ENCODE assay signal across 31 mouse cellular contexts in genomic region chr2:48768219-48768618, GRCm38 (mm10).
"Had no signal": no experiment of that assay in that cellular context is flagged by ENCODE, and none has a peak within 500 bp of the region (broad histone marks: within the 10 kb centered on the region; RNA-seq: fewer than 3 reads in every experiment).

No protein-coding gene starts in this region.

- H3K4me2 ChIP-seq: heart, embryonic 11.5 days; heart, embryonic 12.5 days; heart, embryonic 13.5 days; heart, embryonic 15.5 days; hindbrain, embryonic 12.5 days; hindbrain, embryonic 13.5 days; hindbrain, embryonic 14.5 days; hindbrain, embryonic 15.5 days; intestine, embryonic 15.5 days; kidney, embryonic 15.5 days had no signal

- ATAC-seq: hindbrain, embryonic 16.5 days; hindbrain, postnatal 0 days; inflammation-experienced regulatory T-cells, adult 6 months; intestine, embryonic 15.5 days; intestine, embryonic 16.5 days; intestine, postnatal 0 days had no signal

- H3K27ac ChIP-seq: heart, embryonic 10.5 days; heart, embryonic 13.5 days; heart, embryonic 15.5 days; hindbrain, embryonic 10.5 days; hindbrain, embryonic 12.5 days; hindbrain, embryonic 13.5 days; hindbrain, embryonic 14.5 days; hindbrain, embryonic 15.5 days; hindbrain, postnatal 0 days; intestine, embryonic 15.5 days; kidney, embryonic 15.5 days; kidney, postnatal 0 days; layer of hippocampus, adult 2 months had no signal

- H3K4me3 ChIP-seq: heart, embryonic 10.5 days; heart, embryonic 12.5 days; heart, embryonic 13.5 days; heart, embryonic 15.5 days; hindbrain, embryonic 10.5 days; hindbrain, embryonic 12.5 days; hindbrain, embryonic 13.5 days; hindbrain, embryonic 15.5 days; intestine, embryonic 15.5 days; kidney, embryonic 15.5 days; layer of hippocampus, adult 2 months had no signal

- H3K9ac ChIP-seq: heart, embryonic 12.5 days; heart, embryonic 13.5 days; heart, embryonic 15.5 days; hindbrain, embryonic 12.5 days; hindbrain, embryonic 13.5 days; hindbrain, embryonic 14.5 days; hindbrain, embryonic 15.5 days; intestine, embryonic 15.5 days; kidney, embryonic 15.5 days had no signal

- H3K36me3 ChIP-seq: heart, embryonic 10.5 days; heart, embryonic 12.5 days; heart, embryonic 13.5 days; heart, embryonic 15.5 days; hindbrain, embryonic 10.5 days; hindbrain, embryonic 12.5 days; hindbrain, embryonic 13.5 days; hindbrain, embryonic 15.5 days; intestine, embryonic 15.5 days; kidney, embryonic 15.5 days had no signal

- H3K9me3 ChIP-seq: heart, embryonic 10.5 days; heart, embryonic 12.5 days; heart, embryonic 13.5 days; heart, embryonic 15.5 days; hindbrain, embryonic 10.5 days; hindbrain, embryonic 12.5 days; hindbrain, embryonic 13.5 days; hindbrain, embryonic 15.5 days; intestine, embryonic 15.5 days; kidney, embryonic 15.5 days had no signal

- H3K27me3 ChIP-seq: heart, embryonic 12.5 days; heart, embryonic 13.5 days; heart, embryonic 15.5 days; hindbrain, embryonic 12.5 days; hindbrain, embryonic 13.5 days; hindbrain, embryonic 15.5 days; intestine, embryonic 15.5 days; kidney, embryonic 15.5 days had no signal

- DNase-seq: heart, postnatal 4 days; kidney, adult 11 months; kidney, adult 18-20 months; kidney, adult 2 months; kidney, adult 8-10 months; kidney, adult 9 months; kidney, postnatal 10 days; kidney, postnatal 14 days; kidney, postnatal 25 days; kidney, postnatal 36 days; kidney, postnatal 4 days; layer of hippocampus, postnatal 36 days had no signal

- H3K4me1 ChIP-seq: heart, embryonic 10.5 days; heart, embryonic 12.5 days; heart, embryonic 13.5 days; heart, embryonic 15.5 days; hindbrain, embryonic 10.5 days; hindbrain, embryonic 12.5 days; hindbrain, embryonic 13.5 days; hindbrain, embryonic 15.5 days; intestine, embryonic 15.5 days; kidney, embryonic 15.5 days had no signal
